Mouse (Mus musculus): ENCODE data around the gene Rgs13.

Rgs13 gene

GRCm38 (mm10) chr1:144177166-144177565, at the start of gene Rgs13:
Gene Rgs13, minus strand, starts transcription at chr1:144177372.
- DNase-seq = no peak

GRCm38 (mm10) chr1:144215230-144215629, 38.1 kb upstream of the Rgs13 start:
- no peak for DNase-seq

GRCm38 (mm10) chr1:144210912-144211311, 33.7 kb upstream of the Rgs13 start:
- no peak for DNase-seq

- DNase-seq = no peak
Observed at GRCm38 (mm10) chr1:144206281-144207061, 29.3 kb upstream of the Rgs13 start.

GRCm38 (mm10) chr1:144204766-144205165, 27.6 kb upstream of the Rgs13 start:
- no peak for DNase-seq

GRCm38 (mm10) chr1:144202939-144203338, 25.8 kb upstream of the Rgs13 start:
- DNase-seq = no peak

- no peak for DNase-seq
Observed at GRCm38 (mm10) chr1:144200496-144200895, 23.3 kb upstream of the Rgs13 start.

GRCm38 (mm10) chr1:144199538-144199937, 22.4 kb upstream of the Rgs13 start:
- DNase-seq = no peak

- DNase-seq = no peak
Observed at GRCm38 (mm10) chr1:144197684-144198083, 20.5 kb upstream of the Rgs13 start.

GRCm38 (mm10) chr1:144186655-144187396, 9.7 kb upstream of the Rgs13 start:
- no peak for DNase-seq

- no peak for DNase-seq
Observed at GRCm38 (mm10) chr1:144184955-144185715, 8.0 kb upstream of the Rgs13 start.

GRCm38 (mm10) chr1:144183622-144184021, 6.5 kb upstream of the Rgs13 start:
- DNase-seq = no peak

GRCm38 (mm10) chr1:144179559-144179958, 2.4 kb upstream of the Rgs13 start:
- DNase-seq = no peak

- DNase-seq = peak; percentile 89
Observed at GRCm38 (mm10) chr1:144178281-144178957, 1.2 kb upstream of the Rgs13 start.

- no peak for DNase-seq
Observed at GRCm38 (mm10) chr1:144177620-144178019, 448 bp upstream of the Rgs13 start.

- no peak for DNase-seq
Observed at GRCm38 (mm10) chr1:144174760-144175159, 2.4 kb downstream of the Rgs13 start.

- DNase-seq = no peak
Observed at GRCm38 (mm10) chr1:144173568-144174036, 3.6 kb downstream of the Rgs13 start.

- no peak for DNase-seq
Observed at GRCm38 (mm10) chr1:144168921-144169320, 8.3 kb downstream of the Rgs13 start.

GRCm38 (mm10) chr1:144167761-144168160, 9.4 kb downstream of the Rgs13 start:
- no peak for DNase-seq

GRCm38 (mm10) chr1:144166897-144167296, 10.3 kb downstream of the Rgs13 start:
- no peak for DNase-seq

GRCm38 (mm10) chr1:144166275-144166674, 10.9 kb downstream of the Rgs13 start:
- no peak for DNase-seq

- peak; percentile 84 for DNase-seq
Observed at GRCm38 (mm10) chr1:144152526-144152925, 24.6 kb downstream of the Rgs13 start.

GRCm38 (mm10) chr1:144152184-144152525, 25.0 kb downstream of the Rgs13 start:
- no peak for DNase-seq
